Mouse (Mus musculus) monocyte, adult 5-6 weeks (primary cell): ENCODE results near the gene Ipo13. TPM values are rescaled to one million over a fixed set of nuclear protein-coding genes. Genes with fewer than 3 reads are reported as not detected.

Experiments used
- ATAC-seq: fragments of 153-309, 156-312 bp; replicated peaks from 2 replicates; pipeline ENCODE4 v1.8.0; 2017; ENCODE audit warnings: mild to moderate bottlenecking; ENCODE audit not compliant: low TSS enrichment, insufficient number of reproducible peaks, severe bottlenecking, poor library complexity, low FRiP score
- total RNA-seq: library from RNA; stranded (forward); fragments of 200-1000, 200-491, 200-594 nt; gene quantifications from 3 replicates; pipeline ENCODE4 v1.2.3, GENCODE M21; 2017

The Ipo13 gene
- total RNA-seq, 1 experiment from 2014 or later, result 7.5 TPM

GRCm38 (mm10) chr4:117887920-117888319 lies 26.9 kb downstream of the Ipo13 start:
- no peak for ATAC-seq

- ATAC-seq, result peak; percentile 65
Observed at GRCm38 (mm10) chr4:117887133-117887532, 27.7 kb downstream of the Ipo13 start, which contains the start of gene Atp6v0b. TSS of gene Atp6v0b (minus strand) at chr4:117887333.

- ATAC-seq, result peak; percentile 32
Observed at GRCm38 (mm10) chr4:117886644-117887043, 28.2 kb downstream of the Ipo13 start.

GRCm38 (mm10) chr4:117885994-117886393 lies 28.8 kb downstream of the Ipo13 start:
- ATAC-seq, result no peak

- ATAC-seq, result no peak
Observed at GRCm38 (mm10) chr4:117885093-117885492, 29.7 kb downstream of the Ipo13 start.

GRCm38 (mm10) chr4:117884146-117884545 lies 30.7 kb downstream of the Ipo13 start:
- no peak for ATAC-seq

- no peak for ATAC-seq
Observed at GRCm38 (mm10) chr4:117882701-117883691, 31.8 kb downstream of the Ipo13 start, which contains the start of gene B4galt2. TSS of gene B4galt2 (minus strand) at chr4:117883487.

GRCm38 (mm10) chr4:117878703-117879102 lies 36.1 kb downstream of the Ipo13 start:
- ATAC-seq, result no peak

- no peak for ATAC-seq
Observed at GRCm38 (mm10) chr4:117878301-117878700, 36.5 kb downstream of the Ipo13 start.

- ATAC-seq, result no peak
Observed at GRCm38 (mm10) chr4:117873615-117874014, 41.2 kb downstream of the Ipo13 start.

GRCm38 (mm10) chr4:117872471-117872886 lies 42.3 kb downstream of the Ipo13 start, which contains the start of gene Ccdc24:
TSS of gene Ccdc24 (minus strand) at chr4:117872557.
- no peak for ATAC-seq

GRCm38 (mm10) chr4:117871787-117872186 lies 43.0 kb downstream of the Ipo13 start:
- ATAC-seq, result no peak

GRCm38 (mm10) chr4:117870437-117870836 lies 44.4 kb downstream of the Ipo13 start:
- ATAC-seq, result no peak

- ATAC-seq, result no peak
Observed at GRCm38 (mm10) chr4:117869317-117869716, 45.5 kb downstream of the Ipo13 start.

GRCm38 (mm10) chr4:117867823-117868222 lies 47.0 kb downstream of the Ipo13 start:
- ATAC-seq, result peak; percentile 36; the same call in 1 of the 2 replicates

GRCm38 (mm10) chr4:117867000-117867399 lies 47.8 kb downstream of the Ipo13 start:
- peak; percentile 16; the same call in 1 of the 2 replicates for ATAC-seq

GRCm38 (mm10) chr4:117866083-117866482 lies 48.7 kb downstream of the Ipo13 start:
- ATAC-seq, result 0 out of 2 replicates have a peak, but pooled peaks have one; percentile 23

- 0 out of 2 replicates have a peak, but pooled peaks have one; percentile 9 for ATAC-seq
Observed at GRCm38 (mm10) chr4:117862823-117863222, 52.0 kb downstream of the Ipo13 start.

- no peak for ATAC-seq
Observed at GRCm38 (mm10) chr4:117860570-117860969, 54.2 kb downstream of the Ipo13 start.

GRCm38 (mm10) chr4:117858794-117859193 lies 56.0 kb downstream of the Ipo13 start:
- ATAC-seq, result no peak
